Mouse (Mus musculus): Measurements from ENCODE around the gene Senp7.

- no peak for TF ChIP-seq POLR2A (IDR thresholded peaks at IDR 0.05; ENCODE audit: borderline replicate concordance, low read depth, low read length)
- no peak for TF ChIP-seq CTCF (IDR thresholded peaks at IDR 0.05; ENCODE audit: low read depth, low read length)
Observed at GRCm38 (mm10) chr16:56036501-56036900, 11.6 kb upstream of the Senp7 start.

All from bone marrow macrophage, adult 2 months (primary cell).